Mouse (Mus musculus): ENCODE results near the gene Vps8.
"Not testable (repeated sequence)": the region's sequence is repeated elsewhere in the genome, so short reads cannot be mapped to it uniquely, and the experiment has no call there.

The Vps8 gene

GRCm38 (mm10) chr16:21655961-21656360, 233.0 kb downstream of the Vps8 start:
- no peak for DNase-seq (ENCODE audit: low spot score in 2 of 2)

- no peak for DNase-seq (ENCODE audit: low spot score in 2 of 2)
Measured at GRCm38 (mm10) chr16:21664633-21665363, 241.9 kb downstream of the Vps8 start.

GRCm38 (mm10) chr16:21665423-21665986, 242.6 kb downstream of the Vps8 start:
- DNase-seq (ENCODE audit: low spot score in 2 of 2): no peak

- DNase-seq (ENCODE audit: low spot score in 2 of 2): no peak
Measured at GRCm38 (mm10) chr16:21671878-21672277, 249.0 kb downstream of the Vps8 start.

- DNase-seq (ENCODE audit: low spot score in 2 of 2): not testable (repeated sequence)
Measured at GRCm38 (mm10) chr16:21673046-21673445, 250.1 kb downstream of the Vps8 start.

GRCm38 (mm10) chr16:21673651-21674050, 250.7 kb downstream of the Vps8 start:
- not testable (repeated sequence) for DNase-seq (ENCODE audit: low spot score in 2 of 2)

- DNase-seq (ENCODE audit: low spot score in 2 of 2): no peak
Measured at GRCm38 (mm10) chr16:21676791-21677190, 253.9 kb downstream of the Vps8 start.

GRCm38 (mm10) chr16:21687406-21687805, 264.5 kb downstream of the Vps8 start:
- DNase-seq (ENCODE audit: low spot score in 2 of 2): no peak

GRCm38 (mm10) chr16:21689141-21689540, 266.2 kb downstream of the Vps8 start:
- DNase-seq (ENCODE audit: low spot score in 2 of 2): no peak

GRCm38 (mm10) chr16:21690216-21690755, 267.4 kb downstream of the Vps8 start:
- DNase-seq (ENCODE audit: low spot score in 2 of 2): no peak

GRCm38 (mm10) chr16:21693981-21694462, 271.1 kb downstream of the Vps8 start:
- peak; percentile 5 to 12 for DNase-seq (ENCODE audit: low spot score in 2 of 2)

All from spleen, postnatal 14 days (tissue).